Mouse (Mus musculus) small intestine, adult 2 months (tissue): ENCODE results near the gene Zfp983.

Source experiments
- CTCF ChIP-seq: fragments of 200-500 bp; IDR thresholded peaks from 2 replicates; pipeline ENCODE4 v1.5.1; 2012; ENCODE audit warnings: low read depth, mild to moderate bottlenecking, control low read depth, inconsistent platforms, low read length, moderate library complexity, mixed read lengths; ENCODE audit not compliant: insufficient replicate concordance, insufficient read length; ENCODE audit errors: extremely low read depth
- POLR2A ChIP-seq: fragments of 200-500 bp; IDR thresholded peaks from 2 replicates; pipeline ENCODE4 v1.6.1; 2012; ENCODE audit warnings: low read depth, mild to moderate bottlenecking, control low read depth, inconsistent platforms, low read length, moderate library complexity

- TF ChIP-seq CTCF (no peak), POLR2A (no peak)
Measured at GRCm38 (mm10) chr17:21623647-21624046, 26.8 kb upstream of the Zfp983 start.
